Mouse (Mus musculus) ES-E14 (cell line): ENCODE data around the gene Irf1. TPM values are rescaled to one million over a fixed set of nuclear protein-coding genes. Genes with fewer than 3 reads are reported as not detected.

Experiments used
- DNase-seq: peaks from one replicate; pipeline ENCODE4 v3.0.0-alpha.2; 2013; ENCODE audit warnings: low read depth, low spot score
- H3K27ac ChIP-seq: 2 replicates; pipeline ENCODE4 v1.5.1; 2012; ENCODE audit warnings: low read depth, mild to moderate bottlenecking, low read length, moderate library complexity, mixed read lengths; ENCODE audit not compliant: poor library complexity, insufficient read depth, severe bottlenecking
- H3K36me3 ChIP-seq: 2 replicates; pipeline ENCODE4 v1.6.1; 2012; ENCODE audit warnings: mild to moderate bottlenecking, low read length, moderate library complexity, mixed read lengths; ENCODE audit not compliant: control insufficient read depth, poor library complexity, insufficient read depth, severe bottlenecking
- H3K4me1 ChIP-seq, 2 experiments: fragments of 150-350 bp in 1 of 2; sonication (generic) in 1 of 2; 2 replicates each; pipeline ENCODE4 v1.6.1; 2012; ENCODE audit warnings: low read length in 2 of 2, mild to moderate bottlenecking in 1 of 2, mixed read lengths in 1 of 2; ENCODE audit not compliant: control insufficient read depth in 2 of 2, insufficient read depth in 2 of 2, poor library complexity in 1 of 2
- H3K4me3 ChIP-seq, 2 experiments: fragments of 150-350 bp in 1 of 2; sonication (generic) in 1 of 2; 2 replicates each; pipeline ENCODE4 v1.5.1; 2012; ENCODE audit warnings: low read length in 2 of 2, low read depth in 1 of 2, mild to moderate bottlenecking in 1 of 2, mixed read lengths in 1 of 2; ENCODE audit not compliant: insufficient read depth in 1 of 2, poor library complexity in 1 of 2, severe bottlenecking in 1 of 2
- H3K9ac ChIP-seq: 2 replicates; pipeline ENCODE4 v1.6.1; 2012; ENCODE audit warnings: low read depth, mild to moderate bottlenecking, low read length, mixed read lengths; ENCODE audit not compliant: poor library complexity, insufficient read depth, severe bottlenecking
- H3K9me3 ChIP-seq: fragments of 150-350 bp; sonication (generic); 2 replicates; pipeline ENCODE4 v1.6.1; 2012; ENCODE audit warnings: low read depth, mild to moderate bottlenecking, low read length; ENCODE audit not compliant: control insufficient read depth, insufficient read depth
- CHD2 ChIP-seq: IDR thresholded peaks from 2 replicates; pipeline ENCODE4 v1.6.1; 2014; ENCODE audit warnings: mild to moderate bottlenecking, low read depth, low read length, inconsistent platforms
- HCFC1 ChIP-seq: IDR thresholded peaks from 2 replicates; pipeline ENCODE4 v1.6.1; 2012; ENCODE audit warnings: low read length, inconsistent platforms, borderline replicate concordance; ENCODE audit not compliant: insufficient read depth
- MAFK ChIP-seq: IDR thresholded peaks from 2 replicates; pipeline ENCODE4 v1.6.1; 2014; ENCODE audit warnings: mild to moderate bottlenecking, low read depth, low read length, inconsistent platforms; ENCODE audit not compliant: insufficient read depth
- ZC3H11A ChIP-seq: IDR thresholded peaks from 2 replicates; pipeline ENCODE4 v1.6.1; 2012; ENCODE audit warnings: low read depth, mild to moderate bottlenecking, inconsistent platforms, low read length, borderline replicate concordance
- ZNF384 ChIP-seq: IDR thresholded peaks from 2 replicates; pipeline ENCODE4 v1.6.1; 2012; ENCODE audit warnings: low read depth, low read length, inconsistent platforms
- in situ Hi-C, 2 experiments: fragments of 600-800 bp; cut with MboI; formaldehyde crosslinking; loops; one replicate each; pipeline ENCODE4 v1.15.1; 2025; ENCODE audit warnings: low sequenced_read_pairs in 2 of 2, inconsistent platforms in 1 of 2; ENCODE audit not compliant: unreplicated experiment in 2 of 2
- total RNA-seq: library from RNA; depleted of rRNA; stranded (reverse); fragments of 300-350 nt; gene quantifications from 2 replicates; pipeline ENCODE4 v1.2.3, GENCODE M21; 2012

Irf1 gene
- total RNA-seq, 1 experiment, result 28.0 TPM

DNA sequence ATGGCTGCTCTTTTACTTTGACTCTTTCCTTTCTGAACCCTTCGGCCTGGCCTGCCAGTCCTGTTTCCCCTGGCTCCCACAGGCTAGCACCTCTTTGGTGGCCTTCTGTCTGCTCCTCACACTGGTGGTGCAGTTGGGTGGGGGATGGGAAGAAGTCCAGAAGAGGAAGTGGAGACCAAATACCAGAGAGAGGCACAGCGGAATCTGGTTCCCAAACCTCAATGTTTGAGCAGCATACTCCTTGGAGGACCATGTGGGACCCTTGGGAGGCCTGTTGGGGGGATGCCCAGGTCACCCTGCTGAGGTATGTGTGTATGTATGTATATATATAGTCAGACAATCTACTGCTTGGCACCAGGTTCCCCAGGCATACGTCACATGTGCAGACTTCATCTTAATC is 24.2 kb downstream of the Irf1 start:
- Histone ChIP-seq H3K27ac (no peak overlapping the region; the same call in 1 of the 2 replicates), H3K4me3 (no peak overlapping the region), H3K9me3 (no peaks in the 10 kb centered on the region), H3K4me1 (peaks cover 13 to 36% of the 10 kb centered on the region in 2 experiments), H3K9ac (0 out of 2 replicates have a peak overlapping the region, but pooled peaks have one; percentile 28), H3K36me3 (no peaks in the 10 kb centered on the region)
- DNase-seq, result no peak
- in situ Hi-C loops, result no loop called here
- TF ChIP-seq ZNF384 (no peak), HCFC1 (no peak)

DNA sequence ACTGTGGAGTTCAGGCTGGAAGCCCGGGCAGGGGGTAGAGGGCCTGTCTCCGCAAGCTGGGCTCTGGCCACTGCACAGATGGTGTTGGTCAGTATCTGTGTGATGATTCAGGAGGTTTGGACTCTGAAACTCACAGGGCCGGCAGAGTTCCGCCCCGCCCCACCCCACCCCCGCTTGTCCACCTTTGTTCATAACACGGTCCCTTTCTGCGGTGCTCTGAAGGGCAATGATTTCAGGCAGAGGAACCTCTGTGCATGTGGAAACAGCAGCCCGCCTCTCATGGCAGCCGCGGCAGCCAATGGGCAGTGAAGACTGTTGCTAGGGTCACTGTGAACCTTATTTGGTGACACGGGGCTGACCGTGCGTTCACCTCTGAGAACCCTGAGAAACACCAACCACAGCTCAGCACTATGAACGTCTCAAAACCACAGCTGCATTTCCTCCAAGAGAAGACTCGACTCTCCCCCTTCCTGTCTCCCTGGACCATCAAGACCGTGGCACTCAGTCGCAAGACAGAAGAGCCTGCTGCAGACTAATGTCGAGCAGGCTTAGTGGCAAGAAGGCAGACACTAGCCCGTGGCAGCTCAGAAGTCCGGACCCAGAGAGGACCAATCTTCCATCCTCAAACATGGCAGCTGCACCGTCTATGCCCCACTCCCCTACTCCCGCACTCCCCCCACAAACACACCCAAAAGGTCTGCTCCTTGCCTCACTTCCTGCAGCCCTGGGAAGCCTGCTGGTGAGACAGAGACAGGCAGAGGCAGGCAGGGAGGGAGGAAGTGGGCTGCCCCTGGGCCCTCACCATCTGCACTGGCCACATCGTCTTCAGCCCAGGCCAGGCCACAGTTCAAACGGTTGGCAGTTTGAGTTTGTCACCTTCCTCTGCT is 25.1 kb downstream of the Irf1 start:
- in situ Hi-C loops, result no loop called here
- Histone ChIP-seq H3K4me3 (peak overlapping the region; percentile 14 to 24; a peak in 2 of 4 replicates), H3K36me3 (no peaks in the 10 kb centered on the region), H3K4me1 (peaks cover 21 to 36% of the 10 kb centered on the region in 2 experiments), H3K27ac (no peak overlapping the region), H3K9ac (peak overlapping the region; percentile 27; the same call in 1 of the 2 replicates), H3K9me3 (no peaks in the 10 kb centered on the region)
- no peak for TF ChIP-seq MAFK
- TF ChIP-seq ZNF384, result no peak
- TF ChIP-seq ZC3H11A, result no peak
- no peak for TF ChIP-seq CHD2
- TF ChIP-seq HCFC1, result no peak
- no peak for DNase-seq

DNA sequence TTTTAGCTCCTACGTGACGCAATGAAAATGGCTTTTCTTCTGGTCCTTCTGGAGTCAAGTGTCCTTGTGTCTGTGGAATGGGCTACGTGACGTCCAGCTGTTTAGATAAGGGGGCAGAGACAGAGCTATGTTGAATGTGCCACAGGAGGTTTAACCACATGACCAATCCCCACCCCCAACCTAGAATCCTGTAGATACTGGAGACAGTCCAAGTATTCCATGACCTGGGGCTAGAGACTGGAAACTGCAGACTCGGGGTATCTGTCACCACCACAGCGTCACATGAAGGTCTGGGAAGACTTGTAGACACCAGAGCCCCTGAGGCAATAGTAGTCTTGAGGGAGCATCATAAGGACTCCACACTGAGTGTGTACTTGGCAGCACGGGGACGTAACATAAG is 26.0 kb downstream of the Irf1 start:
- H3K36me3 ChIP-seq, result no peaks in the 10 kb centered on the region
- no peak overlapping the region for H3K27ac ChIP-seq
- 0 out of 2 replicates have a peak overlapping the region, but pooled peaks have one; percentile 3 for H3K9ac ChIP-seq
- peaks cover 25 to 41% of the 10 kb centered on the region in 2 experiments for H3K4me1 ChIP-seq
- in situ Hi-C loops, result no loop called here
- no peak for TF ChIP-seq HCFC1
- TF ChIP-seq MAFK, result no peak
- TF ChIP-seq CHD2, result no peak
- TF ChIP-seq ZC3H11A, result no peak
- TF ChIP-seq ZNF384, result no peak
- no peaks in the 10 kb centered on the region for H3K9me3 ChIP-seq
- no peak for DNase-seq
- no peak overlapping the region for H3K4me3 ChIP-seq

DNA sequence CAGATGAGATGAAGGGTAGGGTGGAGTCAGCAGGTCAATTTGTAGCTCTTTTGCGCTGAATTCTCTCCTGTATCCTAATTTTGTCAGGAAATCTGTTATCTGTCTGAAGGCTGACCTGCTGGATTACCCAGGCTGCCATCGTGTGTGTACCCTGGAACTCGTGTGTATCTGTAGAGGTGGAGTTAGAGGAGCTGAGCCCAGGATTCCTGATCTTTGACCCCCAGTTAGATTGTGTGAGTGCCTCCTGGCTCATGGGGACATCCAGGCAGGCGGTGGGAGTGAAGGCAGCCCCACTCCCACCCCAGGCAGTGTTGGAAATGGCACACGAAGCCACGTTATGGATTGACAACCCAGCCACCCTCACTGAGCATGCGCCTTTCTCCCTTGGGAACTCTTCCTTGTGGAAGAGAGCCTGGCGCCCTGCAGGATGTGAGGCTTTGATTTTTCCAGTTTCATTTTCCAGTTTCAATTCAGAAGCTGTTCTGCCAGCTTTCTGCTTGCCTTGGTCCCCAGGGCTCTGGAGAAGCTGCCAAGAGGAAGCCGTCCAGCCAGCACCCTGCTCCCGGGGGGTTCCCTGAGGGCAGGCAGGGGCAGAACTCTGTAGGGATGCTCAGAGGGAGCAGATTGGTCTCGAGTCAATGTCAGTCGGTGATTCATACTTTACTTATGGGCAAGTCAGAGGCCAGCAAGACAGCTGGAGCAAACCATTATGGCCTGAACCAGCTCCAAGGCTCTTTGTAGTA is 26.8 kb downstream of the Irf1 start:
- no peak overlapping the region for H3K9ac ChIP-seq
- in situ Hi-C loops, result no loop called here
- 0 out of 2 replicates have a peak overlapping the region, but pooled peaks have one; percentile 16 for H3K27ac ChIP-seq
- H3K4me3 ChIP-seq, result no peak overlapping the region
- no peaks in the 10 kb centered on the region for H3K9me3 ChIP-seq
- DNase-seq, result no peak
- no peaks in the 10 kb centered on the region for H3K36me3 ChIP-seq
- peaks cover 28 to 46% of the 10 kb centered on the region in 2 experiments for H3K4me1 ChIP-seq
- TF ChIP-seq HCFC1 (no peak), MAFK (no peak), ZC3H11A (no peak), CHD2 (no peak), ZNF384 (no peak)
